Mouse (Mus musculus) embryonic facial prominence, embryonic 14.5 days (tissue): ENCODE measurements around the gene Rbm20. TPM values are rescaled to one million over a fixed set of nuclear protein-coding genes. Genes with fewer than 3 reads are reported as not detected.

Experiments
- ATAC-seq: fragments of 200-750 bp; cut with Nextera tagmentation; 2 replicates; pipeline ENCODE4 v1.8.0; 2017; ENCODE audit warnings: low read depth, moderate number of reproducible peaks, moderate TSS enrichment
- DNase-seq: peaks from one replicate; pipeline ENCODE4 v3.0.0-alpha.2; 2015; ENCODE audit warnings: low spot score
- H3K27ac ChIP-seq: fragments of 300-500 bp; sonication (generic); replicated peaks from 2 replicates; pipeline ENCODE4 v1.5.1; 2014; ENCODE audit warnings: low read depth, mild to moderate bottlenecking, low read length, moderate library complexity
- H3K27me3 ChIP-seq: fragments of 300-500 bp; sonication (generic); replicated peaks from 2 replicates; pipeline ENCODE4 v1.6.1; 2014; ENCODE audit warnings: low read length; ENCODE audit not compliant: control insufficient read depth, insufficient read depth
- H3K36me3 ChIP-seq: fragments of 300-500 bp; sonication (generic); 2 replicates; pipeline ENCODE4 v1.6.1; 2014; ENCODE audit warnings: low read length, mixed read lengths; ENCODE audit not compliant: control insufficient read depth, insufficient read depth
- H3K4me1 ChIP-seq: fragments of 300-500 bp; sonication (generic); 2 replicates; pipeline ENCODE4 v1.6.1; 2014; ENCODE audit warnings: antibody characterized with exemption, low read length; ENCODE audit not compliant: control insufficient read depth, insufficient read depth
- H3K4me2 ChIP-seq: fragments of 300-500 bp; sonication (generic); 2 replicates; pipeline ENCODE4 v1.6.1; 2014; ENCODE audit warnings: low read depth, mild to moderate bottlenecking, low read length, moderate library complexity, mixed read lengths
- H3K4me3 ChIP-seq: fragments of 300-500 bp; sonication (generic); 2 replicates; pipeline ENCODE4 v1.5.1; 2014; ENCODE audit warnings: low read depth, mild to moderate bottlenecking, low read length
- H3K9ac ChIP-seq: fragments of 300-500 bp; sonication (generic); 2 replicates; pipeline ENCODE4 v1.6.1; 2014; ENCODE audit warnings: low read depth, mild to moderate bottlenecking, low read length, moderate library complexity, mixed read lengths
- H3K9me3 ChIP-seq: fragments of 300-500 bp; sonication (generic); 2 replicates; pipeline ENCODE4 v1.6.1; 2016; ENCODE audit warnings: low read length; ENCODE audit not compliant: control insufficient read depth
- WGBS: fragments of 180-500 bp; shearing (Covaris S2); extraction: QIAGEN DNeasy Blood & Tissue Kit; methylation state at CpG from one replicate; pipeline ENCODE4 v1.1.7; 2014; 5-methylcytosine and 5-hydroxymethylcytosine counted together
- polyA plus RNA-seq: library from polyadenylated mRNA; unstranded; fragments of >200 nt; fragmentation: Nextera tagmentation; extraction: Ambion mirVana; gene quantifications from 2 replicates; pipeline ENCODE4 v1.2.1, GENCODE M21; 2014

Gene Rbm20
- polyA plus RNA-seq, 1 experiment from 2014 or later: 5.9 TPM

- Histone ChIP-seq H3K27ac (no peak overlapping the region), H3K4me1 (peaks cover 19% of the 10 kb centered on the region; the same call in 1 of the 2 replicates), H3K27me3 (no peaks in the 10 kb centered on the region), H3K36me3 (no peaks in the 10 kb centered on the region), H3K9me3 (no peaks in the 10 kb centered on the region), H3K4me2 (no peak overlapping the region), H3K4me3 (no peak overlapping the region), H3K9ac (no peak overlapping the region)
- ATAC-seq (no peak), DNase-seq (no peak)
- 63% methylated on average over 15 of the region's 15 CpGs for WGBS
Measured at GRCm38 (mm10) chr19:53808041-53808777, 131.1 kb downstream of the Rbm20 start.

- Histone ChIP-seq H3K27me3 (no peaks in the 10 kb centered on the region), H3K27ac (no peak overlapping the region), H3K4me1 (peaks cover 19% of the 10 kb centered on the region; the same call in 1 of the 2 replicates), H3K9me3 (no peaks in the 10 kb centered on the region), H3K9ac (no peak overlapping the region), H3K4me2 (no peak overlapping the region), H3K4me3 (no peak overlapping the region), H3K36me3 (no peaks in the 10 kb centered on the region)
- DNase-seq (no peak), ATAC-seq (no peak)
- WGBS: 66% methylated on average over 7 of the region's 7 CpGs
Measured at GRCm38 (mm10) chr19:53809185-53809861, 132.2 kb downstream of the Rbm20 start.

- 50% methylated on average over 7 of the region's 7 CpGs for WGBS
- H3K9me3 ChIP-seq: no peaks in the 10 kb centered on the region
- no peak overlapping the region for H3K4me2 ChIP-seq
- peaks cover 19% of the 10 kb centered on the region; the same call in 1 of the 2 replicates for H3K4me1 ChIP-seq
- no peak overlapping the region for H3K9ac ChIP-seq
- no peaks in the 10 kb centered on the region for H3K27me3 ChIP-seq
- H3K36me3 ChIP-seq: no peaks in the 10 kb centered on the region
- no peak overlapping the region for H3K4me3 ChIP-seq
- DNase-seq (no peak), ATAC-seq (no peak)
- no peak overlapping the region for H3K27ac ChIP-seq
Measured at GRCm38 (mm10) chr19:53810024-53810423, 132.9 kb downstream of the Rbm20 start.

GRCm38 (mm10) chr19:53810584-53810983, 133.5 kb downstream of the Rbm20 start:
- DNase-seq: no peak
- no peak for ATAC-seq
- Histone ChIP-seq H3K4me1 (peaks cover 19% of the 10 kb centered on the region; the same call in 1 of the 2 replicates), H3K27ac (no peak overlapping the region), H3K36me3 (no peaks in the 10 kb centered on the region), H3K9ac (no peak overlapping the region), H3K27me3 (no peaks in the 10 kb centered on the region), H3K4me2 (no peak overlapping the region), H3K9me3 (no peaks in the 10 kb centered on the region), H3K4me3 (no peak overlapping the region)
- WGBS: 74% methylated on average over 3 of the region's 3 CpGs

- 96% methylated on average over 5 of the region's 5 CpGs for WGBS
- no peak for ATAC-seq
Measured at GRCm38 (mm10) chr19:53813576-53813975, 136.5 kb downstream of the Rbm20 start.

GRCm38 (mm10) chr19:53815714-53816113, 138.6 kb downstream of the Rbm20 start:
- ATAC-seq (no peak), DNase-seq (no peak)
- Histone ChIP-seq H3K4me3 (no peak overlapping the region), H3K36me3 (no peaks in the 10 kb centered on the region), H3K4me1 (no peaks in the 10 kb centered on the region), H3K27ac (no peak overlapping the region), H3K9me3 (no peaks in the 10 kb centered on the region), H3K27me3 (no peaks in the 10 kb centered on the region), H3K4me2 (no peak overlapping the region), H3K9ac (no peak overlapping the region)
- 60% methylated on average over 4 of the region's 4 CpGs for WGBS

More at GRCm38 (mm10) chr19:53813576-53813975, 136.5 kb downstream of the Rbm20 start:
- Histone ChIP-seq H3K9me3 (no peaks in the 10 kb centered on the region), H3K27me3 (no peaks in the 10 kb centered on the region), H3K9ac (no peak overlapping the region), H3K4me2 (no peak overlapping the region), H3K27ac (no peak overlapping the region), H3K4me1 (peaks cover 6% of the 10 kb centered on the region; the same call in 1 of the 2 replicates), H3K4me3 (no peak overlapping the region), H3K36me3 (no peaks in the 10 kb centered on the region)
- no peak for DNase-seq

- H3K4me2 ChIP-seq: no peak overlapping the region
- no peaks in the 10 kb centered on the region for H3K27me3 ChIP-seq
- no peak overlapping the region for H3K9ac ChIP-seq
- no peak for ATAC-seq
- no peak for DNase-seq
- H3K27ac ChIP-seq: no peak overlapping the region
- H3K4me1 ChIP-seq: no peaks in the 10 kb centered on the region
- H3K36me3 ChIP-seq: no peaks in the 10 kb centered on the region
- 78% methylated on average over 11 of the region's 11 CpGs for WGBS
- no peaks in the 10 kb centered on the region for H3K9me3 ChIP-seq
- no peak overlapping the region for H3K4me3 ChIP-seq
Measured at GRCm38 (mm10) chr19:53816242-53816641, 139.1 kb downstream of the Rbm20 start.

GRCm38 (mm10) chr19:53819299-53819698, 142.2 kb downstream of the Rbm20 start:
- Histone ChIP-seq H3K36me3 (no peaks in the 10 kb centered on the region), H3K9ac (no peak overlapping the region)

More at GRCm38 (mm10) chr19:53819299-53819698, 142.2 kb downstream of the Rbm20 start:
- 66% methylated on average over 6 of the region's 6 CpGs for WGBS
- ATAC-seq (no peak), DNase-seq (no peak)
- H3K4me2 ChIP-seq: no peak overlapping the region
- H3K9me3 ChIP-seq: no peaks in the 10 kb centered on the region
- no peak overlapping the region for H3K4me3 ChIP-seq
- H3K27ac ChIP-seq: no peak overlapping the region
- H3K27me3 ChIP-seq: no peaks in the 10 kb centered on the region
- H3K4me1 ChIP-seq: no peaks in the 10 kb centered on the region
